Mouse (Mus musculus): Measurements from ENCODE around the gene Fam107b.
"Not testable (repeated sequence)": the region's sequence is repeated elsewhere in the genome, so short reads cannot be mapped to it uniquely, and the experiment has no call there.

Gene Fam107b

GRCm38 (mm10) chr2:3712369-3713042, 142.2 kb downstream of the Fam107b start:
- DNase-seq (ENCODE audit: low spot score), result no peak

DNA sequence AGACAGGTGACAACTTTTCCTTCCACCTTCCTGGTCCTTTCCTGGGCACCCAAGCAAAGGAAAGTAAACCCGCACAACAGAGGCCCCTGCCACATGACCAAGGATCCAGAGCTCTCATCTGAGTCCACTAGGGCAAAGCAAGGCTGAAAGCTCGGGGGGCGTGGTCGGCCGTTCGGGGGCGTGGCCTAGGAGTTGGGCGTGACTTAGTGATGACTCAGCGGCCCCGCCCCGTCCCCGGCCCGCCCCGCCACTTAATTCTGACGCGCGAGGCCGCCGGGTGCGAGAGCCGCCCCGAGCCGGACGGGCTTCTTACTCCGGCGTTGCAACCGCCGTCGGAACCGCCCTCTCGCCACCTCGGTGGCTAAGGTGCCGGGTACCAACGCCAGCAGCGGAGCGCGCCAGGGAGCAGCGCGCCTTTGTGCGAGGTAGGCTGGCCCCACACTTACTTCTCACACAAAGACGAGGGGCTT, 143.0 kb downstream of the Fam107b start:
- peak; percentile 94 for DNase-seq (ENCODE audit: low spot score)

- peak; percentile 64 for DNase-seq (ENCODE audit: low spot score)
Measured at GRCm38 (mm10) chr2:3713682-3714361, 143.5 kb downstream of the Fam107b start.

- DNase-seq (ENCODE audit: low spot score), result no peak
Measured at GRCm38 (mm10) chr2:3714511-3714910, 144.2 kb downstream of the Fam107b start.

GRCm38 (mm10) chr2:3715424-3715823, 145.1 kb downstream of the Fam107b start:
- DNase-seq (ENCODE audit: low spot score), result no peak

DNA sequence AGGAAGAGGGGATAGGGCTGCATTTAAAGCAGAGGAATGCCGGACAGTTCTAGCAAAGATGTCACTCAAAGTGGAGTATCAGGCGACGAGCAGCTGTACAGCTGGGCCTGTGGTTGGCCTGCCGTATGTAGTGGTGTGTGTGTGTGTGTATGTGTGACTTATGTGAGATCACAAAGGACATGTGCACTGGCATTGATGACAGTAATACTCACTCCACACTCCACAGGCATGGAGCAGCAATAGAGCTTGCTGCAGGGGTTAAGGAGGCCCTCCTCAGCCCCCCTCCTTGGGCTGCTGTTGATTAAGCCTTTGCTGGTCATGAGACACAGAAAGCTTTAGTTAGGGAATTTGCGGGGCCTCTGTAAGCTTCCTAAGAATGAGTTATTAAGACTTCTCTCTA, 147.0 kb downstream of the Fam107b start:
- DNase-seq (ENCODE audit: low spot score), result no peak

GRCm38 (mm10) chr2:3717847-3718246, 147.6 kb downstream of the Fam107b start:
- no peak for DNase-seq (ENCODE audit: low spot score)

- not testable (repeated sequence) for DNase-seq (ENCODE audit: low spot score)
Measured at GRCm38 (mm10) chr2:3719436-3720121, 149.3 kb downstream of the Fam107b start.

- no peak for DNase-seq (ENCODE audit: low spot score)
Measured at GRCm38 (mm10) chr2:3721107-3721506, 150.8 kb downstream of the Fam107b start.

GRCm38 (mm10) chr2:3721974-3722373, 151.7 kb downstream of the Fam107b start:
- DNase-seq (ENCODE audit: low spot score), result no peak

GRCm38 (mm10) chr2:3723391-3724106, 153.3 kb downstream of the Fam107b start:
- DNase-seq (ENCODE audit: low spot score), result no peak

- no peak for DNase-seq (ENCODE audit: low spot score)
Measured at GRCm38 (mm10) chr2:3726501-3727078, 156.3 kb downstream of the Fam107b start.

- DNase-seq (ENCODE audit: low spot score), result no peak
Measured at GRCm38 (mm10) chr2:3727225-3727930, 157.1 kb downstream of the Fam107b start.

GRCm38 (mm10) chr2:3728090-3728489, 157.8 kb downstream of the Fam107b start:
- no peak for DNase-seq (ENCODE audit: low spot score)

GRCm38 (mm10) chr2:3729586-3729985, 159.3 kb downstream of the Fam107b start:
- DNase-seq (ENCODE audit: low spot score), result no peak

DNA sequence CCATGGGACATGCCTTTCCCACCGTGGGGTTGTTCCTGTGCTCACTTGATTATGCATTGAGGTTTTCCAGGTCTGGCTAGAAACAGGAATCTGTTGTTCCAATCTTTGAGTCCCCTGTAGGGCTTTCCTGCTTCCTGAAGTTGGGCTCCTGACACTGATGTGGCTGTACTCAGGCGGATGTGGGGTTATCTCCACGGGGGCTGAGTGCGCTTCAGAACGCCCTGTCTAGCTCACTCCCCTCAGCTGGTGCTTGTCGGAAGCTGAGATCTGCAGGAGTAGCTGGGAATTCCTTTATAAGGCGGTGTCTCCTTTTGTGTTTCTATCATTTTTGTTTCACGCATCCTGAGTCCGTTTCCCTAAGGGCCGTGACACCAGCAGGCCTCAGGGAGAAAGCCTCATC, 160.5 kb downstream of the Fam107b start:
- no peak for DNase-seq (ENCODE audit: low spot score)

GRCm38 (mm10) chr2:3731316-3732015, 161.2 kb downstream of the Fam107b start:
- no peak for DNase-seq (ENCODE audit: low spot score)

- no peak for DNase-seq (ENCODE audit: low spot score)
Measured at GRCm38 (mm10) chr2:3737917-3738694, 167.8 kb downstream of the Fam107b start.

GRCm38 (mm10) chr2:3738734-3739133, 168.4 kb downstream of the Fam107b start:
- DNase-seq (ENCODE audit: low spot score), result no peak

Measured in embryo, embryonic 10 days (tissue).